Mouse (Mus musculus): ENCODE measurements at regions not wholly inside any gene's neighbourhood (a gene's known extent, or its start where the extent isn't known, plus 50 kb on each side); places are given as distances from the start of the nearest gene placed in this dataset.

DNA sequence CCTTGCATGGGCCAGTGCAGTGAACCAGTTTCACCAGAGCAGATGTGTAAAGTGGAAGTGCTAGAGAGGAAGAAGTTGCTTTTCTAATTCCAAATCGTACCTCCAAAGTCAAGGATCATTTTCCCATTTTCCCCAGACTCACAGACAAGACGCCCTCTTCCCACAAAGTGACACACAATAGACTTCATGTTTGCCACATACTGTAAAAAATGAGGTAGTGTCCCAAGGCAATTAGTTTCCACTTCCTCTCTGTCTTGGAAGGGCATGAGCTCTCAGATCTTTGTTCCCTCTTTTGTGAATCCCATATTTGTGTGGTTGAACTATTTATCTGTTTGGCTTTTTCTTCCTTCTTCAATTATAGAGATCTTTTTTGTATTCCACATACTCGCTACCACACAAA, 137.0 kb downstream of the Sptssa start:
- no peak for TF ChIP-seq HCFC1 (IDR thresholded peaks at IDR 0.05; ENCODE audit: borderline replicate concordance, insufficient read depth, low read length)
- no peak for TF ChIP-seq CHD2 (IDR thresholded peaks at IDR 0.05; ENCODE audit: low read depth, low read length)
- TF ChIP-seq ZC3H11A (IDR thresholded peaks at IDR 0.05; ENCODE audit: borderline replicate concordance, low read depth, low read length): no peak
